Mouse (Mus musculus): ENCODE measurements around the gene Hspa1b. TPM values are rescaled to one million over a fixed set of nuclear protein-coding genes. Genes with fewer than 3 reads are reported as not detected.

Gene Hspa1b
- polyA plus RNA-seq, 1 experiment from 2014 or later, result 0.13 TPM

DNA sequence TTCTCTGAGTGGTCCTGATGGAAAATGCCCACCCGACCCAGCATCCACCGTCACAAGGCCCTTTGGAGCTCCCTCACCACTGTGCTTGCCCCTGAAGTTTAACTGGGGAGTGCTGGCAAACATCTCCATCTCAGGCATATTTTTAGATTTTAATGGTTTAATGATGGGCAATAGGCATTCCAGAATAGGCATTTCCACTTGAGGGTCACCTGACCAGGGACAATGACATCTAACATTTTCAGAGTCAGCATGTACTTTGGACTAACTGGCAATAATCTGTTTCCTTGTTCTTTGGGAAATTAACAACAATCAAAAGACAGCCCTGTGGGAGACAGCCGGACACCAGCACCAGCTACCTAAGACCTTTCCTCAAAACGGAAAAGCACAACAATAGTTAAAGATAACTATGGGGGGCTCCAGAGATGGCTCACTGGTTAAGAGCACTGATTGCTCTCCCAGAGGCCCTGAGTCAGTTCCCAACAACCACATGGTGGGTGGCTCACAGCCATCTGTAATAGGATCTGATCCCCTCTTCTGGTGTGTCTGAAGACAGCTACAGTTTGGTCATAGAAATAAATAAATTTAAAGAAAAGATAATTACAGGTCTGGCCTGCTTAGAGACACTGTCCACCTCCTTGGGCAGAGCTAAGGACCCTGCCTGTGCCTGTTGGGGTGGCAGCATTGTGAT, 15.8 kb downstream of the Hspa1b start:
- Histone ChIP-seq H3K4me2 (no peak overlapping the region), H3K27ac (ENCODE audit: poor library complexity, severe bottlenecking) (no peak overlapping the region), H3K27me3 (replicated peaks) (no peaks in the 10 kb centered on the region), H3K36me3 (no peaks in the 10 kb centered on the region), H3K4me3 (no peak overlapping the region), H3K9ac (no peak overlapping the region), H3K9me3 (replicated peaks) (no peaks in the 10 kb centered on the region), H3K4me1 (replicated peaks) (peaks cover 9% of the 10 kb centered on the region)
- ATAC-seq (ENCODE audit: insufficient number of reproducible peaks, low FRiP score), result no peak
- 72% methylated on average over 4 of the region's 4 CpGs for WGBS

DNA sequence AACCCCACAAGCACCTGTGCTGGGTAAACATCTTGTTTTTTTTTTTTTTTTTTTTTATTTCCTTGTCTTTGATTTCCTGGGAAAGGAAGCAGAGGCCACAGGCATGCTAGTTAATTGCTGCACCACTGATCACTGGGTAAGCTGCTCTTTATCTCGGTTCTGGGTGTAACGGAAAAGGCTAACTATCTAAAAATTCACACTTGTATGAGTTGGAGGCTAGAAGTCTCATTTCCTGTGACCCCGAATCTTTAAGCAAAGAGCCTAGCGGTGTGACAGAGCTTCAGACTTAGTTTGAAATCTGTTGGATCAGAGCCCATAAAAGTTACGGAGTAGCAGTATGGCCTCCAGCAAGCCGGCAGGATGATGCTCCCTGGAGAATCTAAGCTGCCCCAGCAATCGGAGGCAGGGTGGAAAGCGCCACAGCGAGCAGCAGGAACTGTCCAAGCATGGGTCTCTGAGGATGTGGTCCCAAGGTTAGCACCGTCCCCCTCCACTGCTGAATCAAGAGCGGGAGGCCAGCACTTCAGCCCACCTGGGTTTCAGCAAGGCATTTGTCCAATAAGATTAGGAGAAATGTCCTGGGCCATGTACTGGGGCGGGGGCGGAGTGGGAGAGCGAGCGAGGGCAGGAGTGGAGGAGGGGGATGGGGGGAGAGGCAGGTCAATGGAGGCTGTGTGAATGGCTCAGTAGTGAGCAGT, 17.5 kb downstream of the Hspa1b start:
- H3K4me2 ChIP-seq, result peak overlapping the region; percentile 73
- peak; percentile 77 for ATAC-seq (ENCODE audit: insufficient number of reproducible peaks, low FRiP score)
- no peaks in the 10 kb centered on the region for H3K27me3 ChIP-seq (replicated peaks)
- peaks cover 9% of the 10 kb centered on the region for H3K4me1 ChIP-seq (replicated peaks)
- peak overlapping the region; percentile 45 for H3K4me3 ChIP-seq
- peak overlapping the region; percentile 59; the same call in 1 of the 2 replicates for H3K9ac ChIP-seq
- H3K9me3 ChIP-seq (replicated peaks), result no peaks in the 10 kb centered on the region
- H3K27ac ChIP-seq (ENCODE audit: poor library complexity, severe bottlenecking), result peak overlapping the region; percentile 61
- 7% methylated on average over 15 of the region's 15 CpGs for WGBS
- peaks cover 4% of the 10 kb centered on the region; the same call in 1 of the 2 replicates for H3K36me3 ChIP-seq

DNA sequence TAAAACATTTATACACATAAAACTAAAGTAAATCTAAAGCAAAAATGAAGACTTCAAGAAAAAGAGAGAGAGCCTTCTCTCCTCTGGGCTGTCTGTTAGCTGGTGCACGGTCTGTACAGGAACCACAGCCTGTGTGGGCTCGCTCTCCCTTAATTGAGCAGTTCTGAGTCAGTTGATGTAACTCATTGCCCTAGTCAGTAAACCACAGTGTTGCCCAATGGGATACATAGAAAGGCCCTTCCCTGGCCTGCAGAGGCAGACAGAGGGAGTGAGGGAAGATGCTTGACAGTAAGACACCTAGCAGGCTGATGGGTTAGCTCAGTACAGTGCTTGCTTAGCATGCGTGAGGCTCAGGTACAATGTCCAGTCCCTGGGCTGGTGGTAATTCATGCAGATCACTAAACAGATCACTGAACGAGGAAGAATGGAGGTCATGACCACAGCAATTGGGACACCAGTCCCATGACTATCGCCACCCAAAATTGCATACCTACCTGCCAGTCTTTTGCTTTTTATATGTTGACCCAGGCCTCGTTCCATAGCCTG, 21.0 kb downstream of the Hspa1b start:
- Histone ChIP-seq H3K36me3 (peaks cover 25% of the 10 kb centered on the region), H3K27ac (ENCODE audit: poor library complexity, severe bottlenecking) (no peak overlapping the region), H3K4me1 (replicated peaks) (peaks cover 9% of the 10 kb centered on the region), H3K4me2 (no peak overlapping the region), H3K27me3 (replicated peaks) (no peaks in the 10 kb centered on the region), H3K9ac (no peak overlapping the region), H3K9me3 (replicated peaks) (no peaks in the 10 kb centered on the region), H3K4me3 (no peak overlapping the region)
- ATAC-seq (ENCODE audit: insufficient number of reproducible peaks, low FRiP score), result no peak
- WGBS, result 78% methylated on average over 6 of the region's 6 CpGs

- Histone ChIP-seq H3K9me3 (replicated peaks) (no peaks in the 10 kb centered on the region), H3K4me3 (no peak overlapping the region), H3K4me1 (replicated peaks) (peaks cover 15% of the 10 kb centered on the region), H3K27ac (ENCODE audit: poor library complexity, severe bottlenecking) (no peak overlapping the region), H3K4me2 (no peak overlapping the region), H3K9ac (0 out of 2 replicates have a peak overlapping the region, but pooled peaks have one; percentile 13), H3K27me3 (replicated peaks) (no peaks in the 10 kb centered on the region), H3K36me3 (peaks cover 25% of the 10 kb centered on the region)
- ATAC-seq (ENCODE audit: insufficient number of reproducible peaks, low FRiP score), result no peak
- 40% methylated on average over 8 of the region's 8 CpGs for WGBS
Observed at GRCm38 (mm10) chr17:34934830-34935229, 24.2 kb downstream of the Hspa1b start.

DNA sequence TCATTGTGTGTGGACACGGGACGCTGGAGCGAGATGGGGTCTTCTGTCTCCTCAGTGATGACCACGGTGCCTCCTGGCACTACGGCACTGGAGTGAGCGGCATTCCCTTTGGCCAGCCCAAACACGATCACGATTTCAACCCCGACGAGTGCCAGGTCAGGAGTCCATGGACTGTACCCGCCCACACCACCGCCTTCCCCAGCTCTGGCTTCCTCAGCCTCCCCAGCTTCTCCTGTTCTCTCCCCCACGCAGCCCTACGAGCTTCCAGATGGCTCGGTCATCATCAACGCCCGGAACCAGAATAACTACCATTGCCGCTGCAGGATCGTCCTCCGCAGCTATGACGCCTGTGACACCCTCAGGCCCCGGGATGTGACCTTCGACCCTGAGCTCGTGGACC, 25.0 kb downstream of the Hspa1b start:
- ATAC-seq (ENCODE audit: insufficient number of reproducible peaks, low FRiP score), result no peak
- Histone ChIP-seq H3K9me3 (replicated peaks) (no peaks in the 10 kb centered on the region), H3K9ac (no peak overlapping the region), H3K36me3 (peaks cover 25% of the 10 kb centered on the region), H3K4me3 (no peak overlapping the region), H3K27ac (ENCODE audit: poor library complexity, severe bottlenecking) (no peak overlapping the region), H3K4me2 (no peak overlapping the region), H3K4me1 (replicated peaks) (peaks cover 15% of the 10 kb centered on the region), H3K27me3 (replicated peaks) (no peaks in the 10 kb centered on the region)
- 72% methylated on average over 24 of the region's 24 CpGs for WGBS

DNA sequence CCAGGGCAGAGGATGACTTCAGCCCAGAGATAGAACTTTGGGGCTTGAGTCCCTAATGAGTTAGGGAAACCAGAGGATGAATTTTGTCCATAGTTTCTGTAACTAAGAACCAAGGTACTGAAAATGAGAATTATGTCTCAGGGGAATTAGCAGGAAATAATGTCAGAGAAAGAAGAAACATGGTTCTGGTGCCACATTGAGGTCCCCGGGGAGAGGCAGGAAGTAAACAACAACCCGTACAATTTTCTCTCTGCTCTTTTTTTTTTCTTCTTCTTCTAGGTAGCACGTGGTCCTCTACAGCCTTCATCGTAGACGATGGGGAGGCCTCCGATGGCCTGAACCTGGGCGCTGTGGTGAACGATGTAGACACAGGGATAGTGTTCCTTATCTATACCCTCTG, 26.8 kb downstream of the Hspa1b start:
- Histone ChIP-seq H3K36me3 (peaks cover 23% of the 10 kb centered on the region), H3K9me3 (replicated peaks) (no peaks in the 10 kb centered on the region), H3K9ac (peak overlapping the region; percentile 79), H3K4me1 (replicated peaks) (peaks cover 19% of the 10 kb centered on the region), H3K27me3 (replicated peaks) (no peaks in the 10 kb centered on the region), H3K4me3 (peak overlapping the region; percentile 70), H3K27ac (ENCODE audit: poor library complexity, severe bottlenecking) (no peak overlapping the region), H3K4me2 (peak overlapping the region; percentile 90)
- ATAC-seq (ENCODE audit: insufficient number of reproducible peaks, low FRiP score), result no peak
- WGBS, result 82% methylated on average over 8 of the region's 8 CpGs

DNA sequence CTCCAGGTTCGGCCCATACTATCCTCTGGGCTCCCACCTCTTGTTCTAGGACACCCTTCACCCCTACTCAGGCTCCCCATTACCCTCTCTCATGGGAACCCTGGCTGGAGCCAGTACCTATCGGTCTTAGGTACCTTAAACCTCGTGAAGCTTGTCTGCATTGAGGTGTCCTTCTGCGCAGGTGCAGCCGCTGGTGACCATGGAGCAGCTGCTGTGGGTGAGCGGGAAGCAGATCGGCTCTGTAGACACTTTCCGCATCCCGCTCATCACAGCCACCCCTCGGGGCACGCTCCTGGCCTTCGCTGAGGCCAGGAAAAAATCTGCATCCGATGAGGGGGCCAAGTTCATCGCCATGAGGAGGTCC, 27.3 kb downstream of the Hspa1b start:
- WGBS, result 15% methylated on average over 14 of the region's 14 CpGs
- H3K27ac ChIP-seq (ENCODE audit: poor library complexity, severe bottlenecking), result no peak overlapping the region
- peaks cover 21% of the 10 kb centered on the region for H3K36me3 ChIP-seq

GRCm38 (mm10) chr17:34931061-34931734, 27.8 kb downstream of the Hspa1b start, which contains the start of gene Neu1:
Gene Neu1 (plus strand): TSS chr17:34931253.
- peaks cover 19% of the 10 kb centered on the region for H3K4me1 ChIP-seq (replicated peaks)
- H3K4me3 ChIP-seq, result peak within 1 kb of the TSS; percentile 70
- peaks cover 21% of the 10 kb centered on the region for H3K36me3 ChIP-seq
- peak within 1 kb of the TSS; percentile 15; the same call in 1 of the 2 replicates for H3K27ac ChIP-seq (ENCODE audit: poor library complexity, severe bottlenecking)
- H3K27me3 ChIP-seq (replicated peaks), result no peaks in the 10 kb centered on the region
- peak; percentile 98 for ATAC-seq (ENCODE audit: insufficient number of reproducible peaks, low FRiP score)
- H3K9ac ChIP-seq, result peak within 1 kb of the TSS; percentile 79
- peak within 1 kb of the TSS; percentile 90 for H3K4me2 ChIP-seq
- under 1% methylated on average over 38 of the region's 38 CpGs for WGBS
- H3K9me3 ChIP-seq (replicated peaks), result no peaks in the 10 kb centered on the region

More for the DNA sequence above, 27.3 kb downstream of the Hspa1b start:
- Histone ChIP-seq H3K9me3 (replicated peaks) (no peaks in the 10 kb centered on the region), H3K27me3 (replicated peaks) (no peaks in the 10 kb centered on the region), H3K9ac (peak overlapping the region; percentile 79), H3K4me1 (replicated peaks) (peaks cover 19% of the 10 kb centered on the region), H3K4me2 (peak overlapping the region; percentile 90), H3K4me3 (peak overlapping the region; percentile 70)
- ATAC-seq (ENCODE audit: insufficient number of reproducible peaks, low FRiP score), result peak; percentile 3; the same call in 1 of the 2 replicates

DNA sequence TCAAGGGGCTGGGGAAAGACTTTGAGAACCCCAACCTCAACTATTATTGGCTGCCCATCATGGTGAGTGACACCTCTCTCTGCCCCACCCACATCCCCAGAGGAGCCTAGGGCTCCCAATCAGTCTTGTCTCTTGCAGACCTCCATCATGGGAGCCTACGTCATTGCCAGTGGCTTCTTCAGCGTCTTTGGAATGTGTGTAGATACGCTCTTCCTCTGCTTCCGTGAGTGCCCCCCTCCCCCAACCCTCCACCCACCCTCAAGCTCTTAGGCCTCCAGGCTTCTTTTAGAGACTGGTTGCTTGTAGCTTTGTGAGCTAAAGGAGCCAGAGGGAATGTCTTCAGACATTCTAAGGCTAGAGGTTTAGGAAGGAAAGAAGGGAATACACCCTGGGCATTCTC, 30.2 kb downstream of the Hspa1b start:
- Histone ChIP-seq H3K27ac (ENCODE audit: poor library complexity, severe bottlenecking) (no peak overlapping the region), H3K9me3 (replicated peaks) (no peaks in the 10 kb centered on the region)
- WGBS, result 42% methylated on average over 4 of the region's 4 CpGs

DNA sequence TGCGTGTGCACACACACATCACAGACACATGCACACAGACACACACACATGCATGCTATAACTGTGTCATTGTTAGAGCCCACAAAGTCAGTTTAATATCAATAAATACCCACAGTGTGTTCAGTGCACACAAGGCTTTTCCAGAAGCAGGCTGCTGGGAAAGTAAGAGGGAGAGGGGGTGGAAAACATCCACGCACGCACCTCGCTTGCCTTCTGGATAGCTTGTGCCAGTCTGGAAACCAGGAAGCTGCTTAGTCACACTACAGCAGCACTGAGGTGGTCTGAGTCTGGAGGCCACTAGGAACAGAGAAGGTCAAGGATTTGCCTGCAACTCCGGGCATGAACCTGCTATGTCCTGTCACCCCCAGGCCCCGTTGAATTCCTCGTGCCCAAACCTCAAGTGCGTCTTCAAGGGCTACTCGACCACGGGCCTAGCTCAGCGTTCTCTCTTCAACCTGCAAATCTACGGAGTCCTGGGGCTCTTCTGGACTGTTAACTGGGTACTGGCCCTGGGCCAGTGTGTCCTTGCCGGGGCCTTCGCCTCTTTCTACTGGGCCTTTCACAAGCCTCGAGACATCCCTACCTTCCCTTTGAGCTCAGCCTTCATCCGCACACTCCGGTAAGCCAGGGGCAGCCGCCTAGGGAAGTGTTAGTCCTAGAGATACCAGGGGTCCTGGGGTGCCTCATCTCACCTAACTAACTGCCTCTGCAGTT, 31.6 kb downstream of the Hspa1b start:
- Histone ChIP-seq H3K27me3 (replicated peaks) (no peaks in the 10 kb centered on the region), H3K9me3 (replicated peaks) (no peaks in the 10 kb centered on the region), H3K9ac (no peak overlapping the region), H3K27ac (ENCODE audit: poor library complexity, severe bottlenecking) (no peak overlapping the region), H3K4me1 (replicated peaks) (peaks cover 14% of the 10 kb centered on the region), H3K4me2 (no peak overlapping the region), H3K4me3 (no peak overlapping the region), H3K36me3 (no peaks in the 10 kb centered on the region)
- 73% methylated on average over 18 of the region's 18 CpGs for WGBS
- ATAC-seq (ENCODE audit: insufficient number of reproducible peaks, low FRiP score), result no peak

More for the DNA sequence above, 30.2 kb downstream of the Hspa1b start:
- Histone ChIP-seq H3K27me3 (replicated peaks) (no peaks in the 10 kb centered on the region), H3K36me3 (peaks cover 2% of the 10 kb centered on the region; the same call in 1 of the 2 replicates), H3K4me2 (no peak overlapping the region), H3K4me1 (replicated peaks) (peaks cover 14% of the 10 kb centered on the region), H3K4me3 (no peak overlapping the region), H3K9ac (no peak overlapping the region)
- ATAC-seq (ENCODE audit: insufficient number of reproducible peaks, low FRiP score), result no peak
